Mouse (Mus musculus): Measurements from ENCODE around the gene Ankrd44.

DNA sequence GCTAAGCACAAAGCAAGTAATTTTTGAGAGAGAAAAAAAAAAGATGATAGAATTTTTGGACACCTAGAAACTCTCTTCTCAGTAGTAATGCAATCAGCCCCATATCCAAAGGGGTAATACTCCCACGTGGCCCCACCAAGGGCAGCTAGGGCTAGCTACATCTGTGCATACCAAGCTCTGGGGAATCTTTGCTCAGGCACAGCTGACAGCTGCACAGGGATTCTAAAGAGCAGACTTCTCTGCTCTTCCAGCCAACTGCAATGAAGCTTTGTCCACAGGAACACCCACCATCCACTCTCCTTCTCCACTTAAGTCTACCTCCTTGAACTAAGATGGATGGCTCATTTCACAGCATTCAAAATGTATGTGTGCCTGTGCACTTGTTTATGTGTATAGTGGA is 246.6 kb downstream of the Ankrd44 start:
- TF ChIP-seq ZC3H11A (IDR thresholded peaks at IDR 0.05; ENCODE audit: borderline replicate concordance, low read depth, low read length) (no peak), ZNF384 (IDR thresholded peaks at IDR 0.05; ENCODE audit: low read depth, low read length) (no peak)

Measured in ES-E14 (cell line).